Mouse (Mus musculus): ENCODE measurements around the gene Olfr155.
A peak's percentile ranks its signal among the peaks of the same experiment; 100 is the strongest.

Gene Olfr155

DNA sequence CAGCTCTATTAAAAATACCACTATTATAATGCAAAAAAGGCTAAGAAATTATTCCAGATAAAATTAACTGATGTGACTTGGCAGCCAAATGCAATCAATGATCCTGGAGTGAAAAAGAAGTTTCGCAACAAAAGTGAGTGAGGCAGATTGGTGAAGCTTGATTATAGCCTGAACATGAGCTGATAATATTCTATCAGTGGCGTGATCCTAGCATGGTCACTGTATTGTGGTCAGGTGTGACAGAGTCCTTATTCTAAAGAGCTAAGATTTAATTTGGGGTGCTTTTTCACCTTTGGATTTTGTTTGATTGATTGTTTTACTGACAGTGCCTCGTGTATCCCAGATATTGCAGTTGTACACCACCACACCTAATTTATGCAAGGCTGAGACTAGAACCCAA, 39.9 kb downstream of the Olfr155 start:
- DNase-seq (ENCODE audit: low spot score in 2 of 2): no peak

DNA sequence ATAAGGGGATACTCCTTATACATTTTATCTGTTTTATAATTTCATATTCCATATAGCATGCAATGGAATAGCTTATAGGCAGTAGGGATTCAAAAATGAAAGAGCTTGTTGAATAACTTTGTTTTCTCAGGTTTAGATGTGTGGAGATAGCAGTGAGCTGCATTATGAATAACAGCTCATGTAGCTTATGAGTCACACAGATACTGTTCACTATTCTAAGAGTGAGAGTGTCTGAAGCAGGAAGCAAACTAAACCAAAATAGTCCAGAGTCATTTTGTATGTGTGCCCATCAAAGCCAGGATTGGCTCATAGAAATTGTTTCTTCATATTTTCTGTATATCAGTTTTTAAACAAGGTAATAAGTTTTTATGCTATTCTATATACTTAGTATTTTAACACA, 45.8 kb downstream of the Olfr155 start:
- no peak for DNase-seq (ENCODE audit: low spot score in 2 of 2)

DNA sequence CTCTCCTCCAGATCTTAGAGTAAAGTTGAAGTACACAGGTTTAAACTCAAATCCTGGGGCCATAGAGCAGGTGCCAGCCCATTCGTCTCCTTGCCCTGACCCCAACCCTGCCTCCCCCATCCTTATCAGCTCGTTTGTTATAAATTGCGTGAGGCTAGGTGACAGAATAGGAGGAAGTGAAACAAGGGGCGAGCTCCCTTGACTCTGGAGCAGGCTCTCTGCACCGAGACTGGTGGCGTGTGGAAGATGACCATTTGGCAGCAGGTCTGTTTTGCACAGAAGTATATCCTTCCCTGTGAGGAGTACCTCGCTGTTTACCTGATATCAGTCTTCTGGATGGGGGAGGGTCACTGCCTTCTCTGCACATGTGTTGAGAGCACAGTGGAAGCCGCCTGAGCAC, 47.8 kb downstream of the Olfr155 start:
- no peak for DNase-seq (ENCODE audit: low spot score in 2 of 2)

DNA sequence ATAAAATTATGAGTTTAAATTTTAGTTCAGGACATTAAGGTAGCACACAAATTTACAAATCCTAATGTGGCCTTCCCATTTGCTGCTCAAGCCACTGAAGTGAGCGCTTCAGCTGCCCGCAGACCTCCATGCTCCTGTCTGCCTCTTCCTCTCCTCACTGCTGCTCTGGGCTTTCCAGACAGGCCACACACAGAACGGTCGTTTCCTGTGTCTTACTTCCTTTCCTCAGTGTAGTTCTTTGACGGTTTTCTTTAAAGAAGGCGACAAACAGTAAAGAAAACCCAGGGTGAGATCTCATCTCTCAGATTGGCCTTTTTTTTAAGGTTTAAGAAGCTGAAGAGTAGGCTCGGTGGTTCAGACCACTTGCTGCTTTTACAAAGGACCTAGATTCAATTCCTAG, 52.3 kb downstream of the Olfr155 start:
- DNase-seq (ENCODE audit: low spot score in 2 of 2): no peak

DNA sequence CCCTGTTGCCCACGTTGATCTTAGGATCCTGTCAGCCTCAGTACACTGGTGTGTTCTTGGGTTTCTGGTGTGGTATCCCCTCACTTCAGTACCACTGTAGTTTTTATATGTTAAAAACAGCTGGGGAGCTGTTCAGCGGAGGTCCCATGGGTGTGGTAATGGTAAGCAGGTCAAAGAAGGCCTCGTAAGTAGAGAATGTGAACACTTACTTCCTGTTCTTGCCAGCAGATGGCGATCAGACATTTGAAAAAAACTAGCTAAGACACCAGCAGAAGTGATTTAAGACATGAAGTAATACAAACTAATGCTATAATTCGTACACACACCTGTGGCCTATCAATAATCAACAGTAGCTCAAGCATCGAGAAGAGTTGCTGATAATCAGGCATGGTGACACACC, 55.1 kb downstream of the Olfr155 start:
- DNase-seq (ENCODE audit: low spot score in 2 of 2): peak; percentile 14 to 18
